Mouse (Mus musculus): ENCODE results near the gene Zfp346. TPM values are rescaled to one million over a fixed set of nuclear protein-coding genes. Genes with fewer than 3 reads are reported as not detected.

Zfp346 gene
- polyA plus RNA-seq, 1 experiment: 48.5 TPM

- Histone ChIP-seq H3K27ac (ENCODE audit: insufficient read depth, low read length) (no peak overlapping the region), H3K4me1 (ENCODE audit: control insufficient read depth, insufficient read depth, low read length) (peaks cover 4% of the 10 kb centered on the region), H3K27me3 (ENCODE audit: control insufficient read depth, insufficient read depth, low read length) (no peaks in the 10 kb centered on the region), H3K4me3 (replicated peaks; ENCODE audit: insufficient read depth, low read depth, low read length) (no peak overlapping the region)
- no peak for DNase-seq
- 37% methylated on average over 8 of the region's 8 CpGs for WGBS
- TF ChIP-seq POLR2A (IDR thresholded peaks at IDR 0.05; ENCODE audit: borderline replicate concordance, insufficient read depth, low read length) (no peak), CTCF (IDR thresholded peaks at IDR 0.05; ENCODE audit: borderline replicate concordance, insufficient read depth, low read depth, low read length) (no peak)
Measured at GRCm38 (mm10) chr13:55107694-55108093, 2.6 kb downstream of the Zfp346 start.

GRCm38 (mm10) chr13:55114375-55114774, 9.3 kb downstream of the Zfp346 start:
- Histone ChIP-seq H3K4me3 (replicated peaks; ENCODE audit: insufficient read depth, low read depth, low read length) (no peak overlapping the region), H3K4me1 (ENCODE audit: control insufficient read depth, insufficient read depth, low read length) (no peaks in the 10 kb centered on the region), H3K27ac (ENCODE audit: insufficient read depth, low read length) (no peak overlapping the region), H3K27me3 (ENCODE audit: control insufficient read depth, insufficient read depth, low read length) (no peaks in the 10 kb centered on the region)
- TF ChIP-seq CTCF (IDR thresholded peaks at IDR 0.05; ENCODE audit: borderline replicate concordance, insufficient read depth, low read depth, low read length) (no peak), POLR2A (IDR thresholded peaks at IDR 0.05; ENCODE audit: borderline replicate concordance, insufficient read depth, low read length) (no peak)
- 90% methylated on average over 6 of the region's 6 CpGs for WGBS
- no peak for DNase-seq

- no peak overlapping the region for H3K27ac ChIP-seq (ENCODE audit: insufficient read depth, low read length)
- TF ChIP-seq POLR2A (IDR thresholded peaks at IDR 0.05; ENCODE audit: borderline replicate concordance, insufficient read depth, low read length): no peak
- no peak for TF ChIP-seq CTCF (IDR thresholded peaks at IDR 0.05; ENCODE audit: borderline replicate concordance, insufficient read depth, low read depth, low read length)
- no peaks in the 10 kb centered on the region for H3K27me3 ChIP-seq (ENCODE audit: control insufficient read depth, insufficient read depth, low read length)
- H3K4me1 ChIP-seq (ENCODE audit: control insufficient read depth, insufficient read depth, low read length): no peaks in the 10 kb centered on the region
- WGBS: 89% methylated on average over 6 of the region's 6 CpGs
- no peak overlapping the region for H3K4me3 ChIP-seq (replicated peaks; ENCODE audit: insufficient read depth, low read depth, low read length)
- DNase-seq: no peak
Measured at GRCm38 (mm10) chr13:55124903-55125302, 19.8 kb downstream of the Zfp346 start.

DNA sequence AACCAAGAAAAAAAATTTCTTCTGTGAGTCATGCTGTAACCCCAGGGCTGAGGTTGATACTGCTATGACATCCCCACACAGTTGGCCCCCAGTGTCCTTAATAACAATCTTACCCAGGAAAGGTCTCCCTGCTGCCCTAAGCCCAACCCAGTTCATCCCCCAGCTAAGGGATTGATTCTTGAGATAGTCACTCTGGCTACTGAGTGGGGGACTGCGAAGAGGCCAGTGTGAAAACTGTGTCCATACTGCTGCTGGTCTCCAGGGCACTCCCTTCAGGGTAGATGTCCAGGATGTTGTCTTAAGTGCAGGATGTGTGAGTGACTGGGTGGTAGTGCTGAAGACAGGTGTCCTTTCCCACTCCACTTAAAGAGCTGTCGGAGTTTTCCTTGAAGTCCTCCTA, 28.3 kb downstream of the Zfp346 start, which contains the start of gene Gm17617:
Gene Gm17617, minus strand, starts transcription at position 101 of the 400 bp plus-strand sequence.
- no peak within 1 kb of the TSS for H3K4me3 ChIP-seq (replicated peaks; ENCODE audit: insufficient read depth, low read depth, low read length)
- no peak for TF ChIP-seq CTCF (IDR thresholded peaks at IDR 0.05; ENCODE audit: borderline replicate concordance, insufficient read depth, low read depth, low read length)
- TF ChIP-seq POLR2A (IDR thresholded peaks at IDR 0.05; ENCODE audit: borderline replicate concordance, insufficient read depth, low read length): no peak
- no peaks in the 10 kb centered on the region for H3K27me3 ChIP-seq (ENCODE audit: control insufficient read depth, insufficient read depth, low read length)
- no peak for DNase-seq
- H3K4me1 ChIP-seq (ENCODE audit: control insufficient read depth, insufficient read depth, low read length): no peaks in the 10 kb centered on the region; the same call in 1 of the 2 replicates
- 99% methylated on average over 2 of the region's 2 CpGs for WGBS
- no peak within 1 kb of the TSS for H3K27ac ChIP-seq (ENCODE audit: insufficient read depth, low read length)

DNA sequence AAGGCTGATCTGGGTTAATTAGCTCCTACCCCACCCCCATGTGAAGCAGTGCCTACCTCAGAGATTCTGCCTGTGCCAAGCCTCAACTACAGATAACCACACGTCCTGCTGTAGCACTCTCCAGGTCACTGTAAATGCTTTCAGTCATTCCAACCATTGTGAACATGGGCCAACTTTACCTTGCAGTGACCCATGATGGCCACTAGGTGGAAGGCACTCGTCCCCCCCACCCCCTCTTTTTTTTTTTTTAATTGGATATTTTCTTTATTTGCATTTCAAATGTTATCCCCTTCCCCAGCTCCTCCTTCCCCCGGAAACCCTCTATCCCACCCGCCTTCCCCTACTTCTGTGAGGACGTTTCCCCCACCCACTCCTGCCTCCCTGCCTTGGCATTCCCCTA, 30.3 kb downstream of the Zfp346 start:
- TF ChIP-seq POLR2A (IDR thresholded peaks at IDR 0.05; ENCODE audit: borderline replicate concordance, insufficient read depth, low read length): no peak
- TF ChIP-seq CTCF (IDR thresholded peaks at IDR 0.05; ENCODE audit: borderline replicate concordance, insufficient read depth, low read depth, low read length): peak; percentile 55; the same call in 1 of the 2 replicates
- 6% methylated on average over 5 of the region's 5 CpGs for WGBS
- peak; percentile 16 to 20 for DNase-seq
- Histone ChIP-seq H3K4me1 (ENCODE audit: control insufficient read depth, insufficient read depth, low read length) (no peaks in the 10 kb centered on the region; the same call in 1 of the 2 replicates), H3K27me3 (ENCODE audit: control insufficient read depth, insufficient read depth, low read length) (no peaks in the 10 kb centered on the region), H3K4me3 (replicated peaks; ENCODE audit: insufficient read depth, low read depth, low read length) (no peak overlapping the region), H3K27ac (ENCODE audit: insufficient read depth, low read length) (no peak overlapping the region)

DNA sequence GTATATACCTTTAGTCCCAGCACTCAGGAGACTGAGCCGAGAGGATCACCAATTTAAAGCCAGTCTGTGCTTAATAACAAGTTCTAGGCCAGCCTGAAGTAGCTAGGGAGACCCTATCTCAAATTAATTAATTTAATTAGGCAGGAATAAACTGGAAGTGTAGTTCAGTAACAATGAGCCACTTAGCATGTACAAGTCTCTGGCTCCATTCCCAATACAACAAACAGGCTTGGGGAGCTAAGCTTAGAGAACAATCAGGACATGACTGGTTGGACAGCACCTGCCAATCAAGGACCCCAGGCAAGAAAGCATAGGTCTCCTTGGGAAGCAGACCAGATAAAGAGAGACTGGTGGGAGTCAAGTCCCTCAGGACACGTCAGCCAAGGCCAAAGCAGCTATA, 35.2 kb downstream of the Zfp346 start:
- Histone ChIP-seq H3K4me1 (ENCODE audit: control insufficient read depth, insufficient read depth, low read length) (no peaks in the 10 kb centered on the region), H3K27me3 (ENCODE audit: control insufficient read depth, insufficient read depth, low read length) (no peaks in the 10 kb centered on the region), H3K27ac (ENCODE audit: insufficient read depth, low read length) (no peak overlapping the region), H3K4me3 (replicated peaks; ENCODE audit: insufficient read depth, low read depth, low read length) (no peak overlapping the region)
- no peak for DNase-seq
- 73% methylated on average over 2 of the region's 2 CpGs for WGBS
- no peak for TF ChIP-seq CTCF (IDR thresholded peaks at IDR 0.05; ENCODE audit: borderline replicate concordance, insufficient read depth, low read depth, low read length)
- no peak for TF ChIP-seq POLR2A (IDR thresholded peaks at IDR 0.05; ENCODE audit: borderline replicate concordance, insufficient read depth, low read length)

DNA sequence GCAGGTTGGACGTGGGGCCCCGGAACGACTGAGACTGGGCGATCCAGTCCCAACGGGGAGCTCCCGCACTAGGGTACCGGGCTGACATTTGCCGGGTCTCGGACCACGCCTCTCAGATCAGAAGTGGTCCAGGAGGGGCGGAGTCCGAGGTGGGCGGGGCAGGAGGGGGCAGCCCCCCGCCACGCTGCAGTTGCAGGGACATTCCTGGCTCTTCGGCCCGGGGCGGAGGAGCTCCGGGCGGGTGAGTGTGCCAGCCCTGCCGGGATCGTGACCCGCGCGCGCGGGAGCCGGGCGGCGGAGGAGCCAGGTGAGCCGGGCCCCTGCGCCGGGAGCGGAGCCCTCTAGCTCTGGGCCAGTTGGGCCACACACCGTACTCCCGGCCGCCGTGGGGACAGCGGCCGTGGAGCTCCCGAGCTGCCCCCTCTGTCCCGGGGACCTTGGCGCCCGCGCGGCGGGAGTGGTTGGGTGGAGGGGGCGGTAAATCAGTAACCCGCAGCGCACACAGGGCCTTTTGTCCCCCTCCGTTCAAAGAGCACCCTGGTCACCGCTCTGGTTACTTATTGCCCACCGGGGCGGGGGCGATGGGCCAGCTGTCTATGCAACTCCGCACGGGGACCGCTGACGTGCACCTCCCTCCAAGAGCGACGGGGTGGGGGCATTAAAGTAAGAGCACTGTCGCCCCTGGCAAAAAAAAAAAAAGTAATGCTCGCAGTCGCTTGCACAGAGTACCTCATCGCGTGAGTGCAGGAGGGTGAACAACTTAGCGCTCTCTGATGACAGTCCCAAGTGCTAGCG, 47.7 kb downstream of the Zfp346 start, which contains the start of gene Fgfr4:
Gene Fgfr4, plus strand, starts transcription at position 20 of the 795 bp plus-strand sequence.
- H3K4me3 ChIP-seq (replicated peaks; ENCODE audit: insufficient read depth, low read depth, low read length): peak within 1 kb of the TSS; percentile 42
- no peak within 1 kb of the TSS for H3K27ac ChIP-seq (ENCODE audit: insufficient read depth, low read length)
- no peaks in the 10 kb centered on the region; the same call in 1 of the 2 replicates for H3K27me3 ChIP-seq (ENCODE audit: control insufficient read depth, insufficient read depth, low read length)
- no peak for TF ChIP-seq CTCF (IDR thresholded peaks at IDR 0.05; ENCODE audit: borderline replicate concordance, insufficient read depth, low read depth, low read length)
- TF ChIP-seq POLR2A (IDR thresholded peaks at IDR 0.05; ENCODE audit: borderline replicate concordance, insufficient read depth, low read length): no peak
- WGBS: 5% methylated on average over 68 of the region's 68 CpGs
- no peaks in the 10 kb centered on the region for H3K4me1 ChIP-seq (ENCODE audit: control insufficient read depth, insufficient read depth, low read length)
- peak in 1 of 2 experiments; percentile 22 for DNase-seq

DNA sequence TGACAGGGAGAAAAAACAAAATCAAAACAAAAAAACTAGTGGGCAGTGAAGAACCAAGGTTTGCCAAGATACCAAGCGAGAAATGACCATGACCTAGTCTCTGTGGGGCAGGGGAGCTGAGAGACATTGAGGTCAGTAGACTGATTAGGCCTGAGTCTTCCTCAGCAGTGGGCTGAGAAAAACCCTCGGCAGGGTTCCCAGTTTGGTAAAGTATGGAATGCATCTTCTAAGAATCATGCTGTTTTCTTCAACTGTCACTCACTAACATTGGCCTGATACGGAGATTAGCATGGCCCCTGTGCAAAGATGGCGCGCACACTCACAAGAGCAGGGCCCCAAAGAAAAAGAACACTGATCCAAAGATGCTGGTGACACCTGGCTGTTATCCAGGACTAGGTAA, 48.8 kb downstream of the Zfp346 start:
- Histone ChIP-seq H3K4me3 (replicated peaks; ENCODE audit: insufficient read depth, low read depth, low read length) (no peak overlapping the region), H3K4me1 (ENCODE audit: control insufficient read depth, insufficient read depth, low read length) (no peaks in the 10 kb centered on the region), H3K27ac (ENCODE audit: insufficient read depth, low read length) (no peak overlapping the region), H3K27me3 (ENCODE audit: control insufficient read depth, insufficient read depth, low read length) (no peaks in the 10 kb centered on the region; the same call in 1 of the 2 replicates)
- DNase-seq: no peak
- TF ChIP-seq CTCF (IDR thresholded peaks at IDR 0.05; ENCODE audit: borderline replicate concordance, insufficient read depth, low read depth, low read length) (no peak), POLR2A (IDR thresholded peaks at IDR 0.05; ENCODE audit: borderline replicate concordance, insufficient read depth, low read length) (no peak)
- 85% methylated on average over 5 of the region's 5 CpGs for WGBS
